Mouse (Mus musculus) hindbrain, embryonic 13.5 days (tissue): ENCODE measurements around the gene Slamf9. TPM values are rescaled to one million over a fixed set of nuclear protein-coding genes. Genes with fewer than 3 reads are reported as not detected.

Source experiments
- ATAC-seq: fragments of 200-750 bp; cut with Nextera tagmentation; 2 replicates; pipeline ENCODE4 v1.8.0; 2017; ENCODE audit warnings: moderate TSS enrichment; ENCODE audit not compliant: low FRiP score
- H3K27ac ChIP-seq: fragments of 300-500 bp; sonication (generic); 2 replicates; pipeline ENCODE4 v1.5.1; 2015; ENCODE audit warnings: inconsistent platforms, mild to moderate bottlenecking, moderate library complexity
- H3K27me3 ChIP-seq: fragments of 300-500 bp; sonication (generic); 2 replicates; pipeline ENCODE4 v1.6.1; 2015; ENCODE audit warnings: mild to moderate bottlenecking, inconsistent platforms
- H3K36me3 ChIP-seq: fragments of 300-500 bp; sonication (generic); 2 replicates; pipeline ENCODE4 v1.6.1; 2015; ENCODE audit warnings: mild to moderate bottlenecking, inconsistent platforms
- H3K4me1 ChIP-seq: fragments of 300-500 bp; sonication (generic); replicated peaks from 2 replicates; pipeline ENCODE4 v1.6.1; 2015; ENCODE audit warnings: inconsistent platforms
- H3K4me2 ChIP-seq: fragments of 300-500 bp; sonication (generic); 2 replicates; pipeline ENCODE4 v1.6.1; 2015; ENCODE audit warnings: inconsistent platforms, mild to moderate bottlenecking, moderate library complexity
- H3K4me3 ChIP-seq: fragments of 300-500 bp; sonication (generic); 2 replicates; pipeline ENCODE4 v1.5.1; 2015; ENCODE audit warnings: mild to moderate bottlenecking, inconsistent platforms
- H3K9ac ChIP-seq: fragments of 300-500 bp; sonication (generic); 2 replicates; pipeline ENCODE4 v1.6.1; 2015; ENCODE audit warnings: mild to moderate bottlenecking, inconsistent platforms
- H3K9me3 ChIP-seq: fragments of 300-500 bp; sonication (generic); 2 replicates; pipeline ENCODE4 v1.6.1; 2016; ENCODE audit warnings: inconsistent platforms
- WGBS: fragments of 180-500 bp; shearing (Covaris S2); methylation state at CpG from one replicate; pipeline ENCODE4 v1.1.7; 2015; 5-methylcytosine and 5-hydroxymethylcytosine counted together
- polyA plus RNA-seq: library from polyadenylated mRNA; unstranded; fragments of >200 nt; fragmentation: Nextera tagmentation; extraction: Ambion mirVana; gene quantifications from 2 replicates; pipeline ENCODE4 v1.2.1, GENCODE M21; 2015

The Slamf9 gene
- polyA plus RNA-seq, result 0.34 TPM in 1 of 2 replicates, not detected in the other

GRCm38 (mm10) chr1:172475054-172475741 is at the start of gene Slamf9:
Gene Slamf9, plus strand, starts transcription at chr1:172475358.
- 75% methylated on average over 7 of the region's 7 CpGs for WGBS

GRCm38 (mm10) chr1:172426419-172426818 is 48.7 kb upstream of the Slamf9 start:
- H3K27ac ChIP-seq, result no peak overlapping the region
- no peaks in the 10 kb centered on the region for H3K4me1 ChIP-seq
- ATAC-seq, result no peak
- H3K4me3 ChIP-seq, result no peak overlapping the region
- H3K9me3 ChIP-seq, result no peaks in the 10 kb centered on the region
- H3K27me3 ChIP-seq, result no peaks in the 10 kb centered on the region
- no peak overlapping the region for H3K4me2 ChIP-seq
- H3K9ac ChIP-seq, result no peak overlapping the region
- no peaks in the 10 kb centered on the region for H3K36me3 ChIP-seq
- 58% methylated on average over 1 of the region's 1 CpGs for WGBS

More at GRCm38 (mm10) chr1:172475054-172475741, at the start of gene Slamf9:
- no peak within 1 kb of the TSS for H3K27ac ChIP-seq
- H3K27me3 ChIP-seq, result peaks cover 6% of the 10 kb centered on the region; the same call in 1 of the 2 replicates
- H3K4me3 ChIP-seq, result no peak within 1 kb of the TSS
- no peak within 1 kb of the TSS for H3K9ac ChIP-seq
- no peak for ATAC-seq
- H3K9me3 ChIP-seq, result no peaks in the 10 kb centered on the region
- no peaks in the 10 kb centered on the region for H3K4me1 ChIP-seq
- H3K4me2 ChIP-seq, result no peak within 1 kb of the TSS
- H3K36me3 ChIP-seq, result no peaks in the 10 kb centered on the region

- Histone ChIP-seq H3K36me3 (no peaks in the 10 kb centered on the region), H3K4me2 (no peak overlapping the region), H3K9me3 (no peaks in the 10 kb centered on the region), H3K4me1 (no peaks in the 10 kb centered on the region), H3K4me3 (no peak overlapping the region), H3K27ac (no peak overlapping the region), H3K9ac (no peak overlapping the region), H3K27me3 (no peaks in the 10 kb centered on the region)
- WGBS, result 90% methylated on average over 3 of the region's 3 CpGs
- no peak for ATAC-seq
Observed at GRCm38 (mm10) chr1:172427841-172428240, 47.3 kb upstream of the Slamf9 start.

- Histone ChIP-seq H3K4me2 (no peak overlapping the region), H3K4me3 (no peak overlapping the region), H3K27me3 (no peaks in the 10 kb centered on the region), H3K27ac (no peak overlapping the region), H3K4me1 (no peaks in the 10 kb centered on the region), H3K9ac (no peak overlapping the region), H3K9me3 (no peaks in the 10 kb centered on the region), H3K36me3 (no peaks in the 10 kb centered on the region)
- WGBS, result 73% methylated on average over 1 of the region's 1 CpGs
- no peak for ATAC-seq
Observed at GRCm38 (mm10) chr1:172428614-172429013, 46.5 kb upstream of the Slamf9 start.

GRCm38 (mm10) chr1:172430731-172431220 is 44.4 kb upstream of the Slamf9 start:
- H3K4me2 ChIP-seq, result no peak overlapping the region
- WGBS, result 64% methylated on average over 9 of the region's 9 CpGs

GRCm38 (mm10) chr1:172431836-172432586 is 43.1 kb upstream of the Slamf9 start:
- no peak overlapping the region for H3K9ac ChIP-seq
- no peak overlapping the region for H3K27ac ChIP-seq
- whole genome bisulfite sequencing, result 64% methylated on average over 4 of the region's 4 CpGs
- H3K36me3 ChIP-seq, result no peaks in the 10 kb centered on the region
- no peaks in the 10 kb centered on the region for H3K9me3 ChIP-seq
- no peak overlapping the region for H3K4me2 ChIP-seq
- no peak for ATAC-seq
- H3K4me3 ChIP-seq, result no peak overlapping the region
- no peaks in the 10 kb centered on the region for H3K4me1 ChIP-seq
- no peaks in the 10 kb centered on the region for H3K27me3 ChIP-seq

More at GRCm38 (mm10) chr1:172430731-172431220, 44.4 kb upstream of the Slamf9 start:
- ATAC-seq, result no peak
- Histone ChIP-seq H3K36me3 (no peaks in the 10 kb centered on the region), H3K9me3 (no peaks in the 10 kb centered on the region), H3K9ac (no peak overlapping the region), H3K27me3 (no peaks in the 10 kb centered on the region), H3K4me1 (no peaks in the 10 kb centered on the region), H3K27ac (no peak overlapping the region), H3K4me3 (no peak overlapping the region)

GRCm38 (mm10) chr1:172432587-172432955 is 42.6 kb upstream of the Slamf9 start:
- no peaks in the 10 kb centered on the region for H3K36me3 ChIP-seq
- H3K4me2 ChIP-seq, result no peak overlapping the region
- no peak overlapping the region for H3K27ac ChIP-seq
- H3K4me3 ChIP-seq, result no peak overlapping the region
- 88% methylated on average over 3 of the region's 3 CpGs for WGBS
- no peaks in the 10 kb centered on the region for H3K4me1 ChIP-seq
- no peak for ATAC-seq
- H3K27me3 ChIP-seq, result no peaks in the 10 kb centered on the region
- no peak overlapping the region for H3K9ac ChIP-seq
- no peaks in the 10 kb centered on the region for H3K9me3 ChIP-seq

- Histone ChIP-seq H3K27ac (no peak overlapping the region), H3K9me3 (no peaks in the 10 kb centered on the region), H3K36me3 (no peaks in the 10 kb centered on the region), H3K4me2 (no peak overlapping the region), H3K4me1 (no peaks in the 10 kb centered on the region), H3K9ac (no peak overlapping the region), H3K4me3 (no peak overlapping the region), H3K27me3 (no peaks in the 10 kb centered on the region)
- 90% methylated on average over 20 of the region's 20 CpGs for WGBS
- ATAC-seq, result no peak
Observed at GRCm38 (mm10) chr1:172433012-172433850, 41.9 kb upstream of the Slamf9 start.

GRCm38 (mm10) chr1:172433851-172434165 is 41.4 kb upstream of the Slamf9 start:
- Histone ChIP-seq H3K4me3 (no peak overlapping the region), H3K27ac (no peak overlapping the region), H3K4me2 (no peak overlapping the region), H3K36me3 (no peaks in the 10 kb centered on the region), H3K4me1 (no peaks in the 10 kb centered on the region), H3K9ac (no peak overlapping the region), H3K9me3 (no peaks in the 10 kb centered on the region), H3K27me3 (no peaks in the 10 kb centered on the region)
- WGBS, result 87% methylated on average over 4 of the region's 4 CpGs
- no peak for ATAC-seq

- Histone ChIP-seq H3K9ac (no peak overlapping the region), H3K36me3 (no peaks in the 10 kb centered on the region), H3K4me3 (no peak overlapping the region), H3K4me2 (no peak overlapping the region), H3K27ac (no peak overlapping the region), H3K4me1 (no peaks in the 10 kb centered on the region), H3K9me3 (no peaks in the 10 kb centered on the region), H3K27me3 (no peaks in the 10 kb centered on the region)
- WGBS, result 56% methylated on average over 6 of the region's 6 CpGs
- ATAC-seq, result no peak
Observed at GRCm38 (mm10) chr1:172436785-172437184, 38.4 kb upstream of the Slamf9 start.

GRCm38 (mm10) chr1:172438621-172439020 is 36.5 kb upstream of the Slamf9 start:
- no peak for ATAC-seq
- no peaks in the 10 kb centered on the region for H3K36me3 ChIP-seq
- H3K4me2 ChIP-seq, result no peak overlapping the region
- H3K9me3 ChIP-seq, result no peaks in the 10 kb centered on the region
- no peaks in the 10 kb centered on the region for H3K4me1 ChIP-seq
- H3K4me3 ChIP-seq, result no peak overlapping the region
- no peaks in the 10 kb centered on the region for H3K27me3 ChIP-seq
- 87% methylated on average over 2 of the region's 2 CpGs for WGBS
- H3K9ac ChIP-seq, result no peak overlapping the region
- no peak overlapping the region for H3K27ac ChIP-seq

- no peaks in the 10 kb centered on the region for H3K9me3 ChIP-seq
- ATAC-seq, result no peak
- no peak overlapping the region for H3K4me2 ChIP-seq
- no peaks in the 10 kb centered on the region for H3K27me3 ChIP-seq
- no peaks in the 10 kb centered on the region for H3K36me3 ChIP-seq
- H3K9ac ChIP-seq, result no peak overlapping the region
- no peak overlapping the region for H3K4me3 ChIP-seq
- WGBS, result 86% methylated on average over 3 of the region's 3 CpGs
- no peak overlapping the region for H3K27ac ChIP-seq
- H3K4me1 ChIP-seq, result no peaks in the 10 kb centered on the region
Observed at GRCm38 (mm10) chr1:172440521-172440920, 34.6 kb upstream of the Slamf9 start.
